Mouse (Mus musculus) intestine, embryonic 16.5 days (tissue): ENCODE data around the gene Sbk3. TPM values are rescaled to one million over a fixed set of nuclear protein-coding genes. Genes with fewer than 3 reads are reported as not detected.
A peak's percentile ranks its signal among the peaks of the same experiment; 100 is the strongest.

Experiments used
- ATAC-seq: fragments of 200-750 bp; cut with Nextera tagmentation; 2 replicates; pipeline ENCODE4 v1.8.0; 2017; ENCODE audit warnings: moderate TSS enrichment, moderate library complexity
- H3K27ac ChIP-seq: fragments of 300-500 bp; sonication (generic); 2 replicates; pipeline ENCODE4 v1.5.1; 2014; ENCODE audit warnings: mild to moderate bottlenecking, low read length
- H3K27me3 ChIP-seq: fragments of 300-500 bp; sonication (generic); replicated peaks from 2 replicates; pipeline ENCODE4 v1.6.1; 2014; ENCODE audit warnings: low read length, control low read depth, mixed read lengths; ENCODE audit not compliant: control insufficient read depth, insufficient read depth
- H3K36me3 ChIP-seq: fragments of 300-500 bp; sonication (generic); 2 replicates; pipeline ENCODE4 v1.6.1; 2014; ENCODE audit warnings: low read length, control low read depth; ENCODE audit not compliant: control insufficient read depth, insufficient read depth
- H3K4me1 ChIP-seq: fragments of 300-500 bp; sonication (generic); 2 replicates; pipeline ENCODE4 v1.6.1; 2014; ENCODE audit warnings: low read length, control low read depth, mixed read lengths; ENCODE audit not compliant: control insufficient read depth, insufficient read depth
- H3K4me2 ChIP-seq: fragments of 300-500 bp; sonication (generic); 2 replicates; pipeline ENCODE4 v1.6.1; 2014; ENCODE audit warnings: low read depth, low read length, control low read depth
- H3K4me3 ChIP-seq: fragments of 300-500 bp; sonication (generic); 2 replicates; pipeline ENCODE4 v1.5.1; 2014; ENCODE audit warnings: mild to moderate bottlenecking, low read length
- H3K9ac ChIP-seq: fragments of 300-500 bp; sonication (generic); 2 replicates; pipeline ENCODE4 v1.6.1; 2014; ENCODE audit warnings: low read depth, low read length
- H3K9me3 ChIP-seq: fragments of 300-500 bp; sonication (generic); 2 replicates; pipeline ENCODE4 v1.6.1; 2016; ENCODE audit warnings: low read length, control low read depth; ENCODE audit not compliant: control insufficient read depth
- WGBS: fragments of 180-500 bp; shearing (Covaris S2); extraction: QIAGEN DNeasy Blood & Tissue Kit; methylation state at CpG from one replicate; pipeline ENCODE4 v1.1.7; 2014; 5-methylcytosine and 5-hydroxymethylcytosine counted together
- polyA plus RNA-seq: library from polyadenylated mRNA; unstranded; fragments of >200 nt; fragmentation: Nextera tagmentation; extraction: Ambion mirVana; gene quantifications from 2 replicates; pipeline ENCODE4 v1.2.1, GENCODE M21; 2015

The Sbk3 gene
- polyA plus RNA-seq, 1 experiment from 2014 or later, result not detected

DNA sequence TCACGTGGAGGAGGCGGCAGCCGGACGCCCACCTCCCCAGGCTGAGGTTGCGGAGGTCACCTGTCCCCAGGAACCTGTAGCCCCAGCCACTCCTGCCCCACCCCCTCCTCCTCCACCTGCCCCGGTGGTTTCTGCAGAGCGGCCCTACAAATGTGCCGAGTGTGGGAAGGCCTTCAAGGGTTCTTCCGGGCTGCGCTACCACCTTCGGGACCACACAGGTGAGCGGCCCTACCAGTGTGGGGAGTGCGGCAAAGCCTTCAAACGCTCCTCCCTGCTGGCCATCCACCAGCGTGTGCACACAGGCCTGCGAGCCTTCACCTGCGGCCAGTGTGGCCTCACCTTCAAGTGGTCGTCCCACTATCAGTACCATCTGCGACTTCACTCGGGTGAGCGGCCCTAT is 51.0 kb downstream of the Sbk3 start:
- 91% methylated on average over 21 of the region's 21 CpGs for WGBS
- ATAC-seq, result no peak
- Histone ChIP-seq H3K4me3 (no peak overlapping the region), H3K9me3 (no peaks in the 10 kb centered on the region), H3K9ac (no peak overlapping the region), H3K4me2 (no peak overlapping the region), H3K27me3 (no peaks in the 10 kb centered on the region), H3K36me3 (peaks cover 21% of the 10 kb centered on the region), H3K27ac (no peak overlapping the region), H3K4me1 (peaks cover 36% of the 10 kb centered on the region)

DNA sequence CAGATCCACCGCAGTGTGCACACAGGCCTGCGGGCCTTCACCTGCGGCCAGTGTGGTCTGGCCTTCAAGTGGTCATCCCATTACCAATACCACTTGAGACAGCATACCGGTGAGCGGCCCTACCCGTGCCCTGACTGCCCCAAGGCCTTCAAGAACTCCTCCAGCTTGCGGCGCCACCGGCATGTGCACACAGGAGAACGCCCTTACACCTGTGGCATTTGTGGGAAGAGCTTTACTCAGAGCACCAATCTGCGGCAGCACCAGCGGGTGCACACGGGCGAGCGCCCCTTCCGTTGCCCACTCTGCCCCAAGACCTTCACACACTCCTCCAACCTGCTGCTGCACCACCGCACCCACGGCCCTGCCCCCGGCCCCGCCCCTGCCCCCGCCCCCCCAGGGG is 51.9 kb downstream of the Sbk3 start:
- no peak overlapping the region for H3K4me3 ChIP-seq
- no peak for ATAC-seq
- no peak overlapping the region for H3K4me2 ChIP-seq

DNA sequence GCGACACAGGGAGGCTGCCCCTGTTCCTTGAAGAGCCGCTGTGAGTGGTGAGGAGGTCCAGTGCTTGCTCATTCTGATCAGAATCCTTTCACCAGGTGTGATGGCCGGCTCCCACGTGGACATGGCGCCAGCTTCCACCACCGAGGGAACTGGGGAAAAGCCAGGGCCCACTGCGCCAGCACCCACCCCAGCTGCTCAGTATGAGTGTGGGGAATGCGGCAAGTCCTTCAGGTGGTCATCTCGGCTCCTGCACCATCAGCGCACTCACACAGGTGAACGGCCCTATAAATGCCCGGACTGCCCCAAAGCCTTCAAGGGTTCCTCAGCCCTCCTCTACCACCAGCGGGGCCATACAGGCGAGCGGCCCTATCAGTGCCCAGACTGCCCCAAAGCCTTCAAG is 52.3 kb downstream of the Sbk3 start:
- Histone ChIP-seq H3K9me3 (no peaks in the 10 kb centered on the region), H3K9ac (no peak overlapping the region), H3K4me3 (no peak overlapping the region), H3K4me1 (peaks cover 31% of the 10 kb centered on the region), H3K27ac (no peak overlapping the region), H3K36me3 (peaks cover 21% of the 10 kb centered on the region), H3K4me2 (no peak overlapping the region), H3K27me3 (no peaks in the 10 kb centered on the region)
- WGBS, result 94% methylated on average over 15 of the region's 15 CpGs
- ATAC-seq, result no peak

More for the DNA sequence above, 51.9 kb downstream of the Sbk3 start:
- H3K27me3 ChIP-seq, result no peaks in the 10 kb centered on the region
- H3K27ac ChIP-seq, result no peak overlapping the region
- H3K4me1 ChIP-seq, result peaks cover 35% of the 10 kb centered on the region
- H3K36me3 ChIP-seq, result peaks cover 21% of the 10 kb centered on the region
- no peaks in the 10 kb centered on the region for H3K9me3 ChIP-seq
- WGBS, result 84% methylated on average over 21 of the region's 21 CpGs
- H3K9ac ChIP-seq, result no peak overlapping the region

DNA sequence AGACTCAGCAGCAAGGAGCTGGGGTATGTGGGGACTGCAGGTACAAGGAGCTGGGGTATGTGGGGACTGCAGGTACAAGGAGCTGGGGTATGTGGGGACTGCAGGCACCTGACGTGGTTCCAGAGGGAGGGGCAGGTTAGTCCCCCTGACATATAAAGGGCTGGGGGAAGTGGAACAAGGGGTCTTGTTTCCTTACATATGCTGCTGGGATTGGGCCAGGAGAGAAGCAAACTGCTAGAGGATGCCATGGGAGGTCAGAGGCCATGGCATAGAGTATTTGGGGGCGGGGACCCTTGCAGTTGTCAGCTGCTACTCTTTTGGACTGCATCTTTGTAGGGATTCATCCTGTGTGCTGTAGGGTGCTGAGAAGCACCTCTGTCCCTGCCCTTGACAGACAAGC is 53.5 kb downstream of the Sbk3 start:
- Histone ChIP-seq H3K36me3 (peaks cover 21% of the 10 kb centered on the region), H3K27ac (no peak overlapping the region), H3K27me3 (no peaks in the 10 kb centered on the region), H3K4me1 (peaks cover 19% of the 10 kb centered on the region), H3K4me3 (no peak overlapping the region), H3K4me2 (no peak overlapping the region), H3K9me3 (no peaks in the 10 kb centered on the region), H3K9ac (no peak overlapping the region)
- 86% methylated on average over 2 of the region's 2 CpGs for WGBS
- ATAC-seq, result no peak

DNA sequence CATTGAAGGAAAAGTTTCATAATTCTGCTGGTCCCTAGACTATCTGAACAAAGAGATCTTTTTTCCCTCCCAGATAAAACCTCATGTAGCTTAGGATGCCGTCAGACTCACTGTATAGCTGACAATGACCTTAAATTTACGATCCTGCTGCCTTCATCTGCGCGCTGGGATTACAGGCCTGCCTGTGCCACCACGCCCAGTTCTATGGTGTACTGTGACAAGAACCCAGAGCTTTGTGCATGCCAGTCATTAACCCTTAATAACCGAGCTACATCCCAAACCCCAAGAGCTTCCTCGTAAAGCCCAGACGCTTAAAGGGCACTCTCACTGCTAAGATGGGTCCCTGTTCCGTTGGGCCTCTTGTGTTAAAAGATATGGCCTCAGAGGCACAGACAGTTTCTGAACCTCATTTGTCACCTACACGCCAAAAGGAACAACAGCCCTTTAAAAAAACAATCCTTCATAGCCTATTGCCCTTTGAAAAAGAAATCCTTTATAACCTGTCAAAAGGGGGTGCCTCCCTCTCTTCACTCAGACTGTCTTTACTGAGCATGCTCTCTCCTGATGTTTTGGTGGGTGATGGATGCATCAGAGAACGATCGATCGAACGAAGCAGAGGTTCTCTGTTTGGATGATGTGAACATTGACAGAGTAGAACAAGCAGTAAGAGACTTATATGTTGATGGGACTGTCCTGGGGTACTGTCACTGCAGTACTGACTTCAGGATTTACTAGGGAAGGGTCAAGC is 55.1 kb downstream of the Sbk3 start:
- Histone ChIP-seq H3K4me3 (peak overlapping the region; percentile 69), H3K4me2 (peak overlapping the region; percentile 87), H3K4me1 (peaks cover 18% of the 10 kb centered on the region), H3K9ac (peak overlapping the region; percentile 85), H3K27ac (peak overlapping the region; percentile 96), H3K27me3 (no peaks in the 10 kb centered on the region), H3K9me3 (no peaks in the 10 kb centered on the region), H3K36me3 (peaks cover 20% of the 10 kb centered on the region)
- WGBS, result 14% methylated on average over 14 of the region's 14 CpGs
- ATAC-seq, result peak; percentile 66

Other genes with a start within 250 kb of the Sbk3 start
- gene Tmem150b, start 245.9 kb downstream of the Sbk3 start, polyA plus RNA-seq, result 4.4 and 5.4 TPM in 2 replicates
- gene Kmt5c, start 231.1 kb downstream of the Sbk3 start, polyA plus RNA-seq, result 66.7 and 76.0 TPM in 2 replicates
- 38.1 and 50.6 TPM in 2 replicates for gene Cox6b2, start 218.1 kb downstream of the Sbk3 start, polyA plus RNA-seq
- gene Fam71e2, start 199.9 kb downstream of the Sbk3 start, polyA plus RNA-seq, result not detected in 2 replicates
- 0.09 TPM in 1 of 2 replicates, not detected in the other for gene Il11, start 188.3 kb downstream of the Sbk3 start, polyA plus RNA-seq
- 0.75 and 1.0 TPM in 2 replicates for gene Tmem190, start 188.2 kb downstream of the Sbk3 start, polyA plus RNA-seq
- gene Tmem238, start 181.5 kb downstream of the Sbk3 start, polyA plus RNA-seq, result 32.8 and 35.9 TPM in 2 replicates
- 320 and 345 TPM in 2 replicates for gene Rpl28, start 178.3 kb downstream of the Sbk3 start, polyA plus RNA-seq
- gene Ube2s, start 158.6 kb downstream of the Sbk3 start, polyA plus RNA-seq, result 238 and 256 TPM in 2 replicates
- gene Shisa7, start 126.5 kb downstream of the Sbk3 start, polyA plus RNA-seq, result 0.12 and 0.15 TPM in 2 replicates
- 17.8 and 22.9 TPM in 2 replicates for gene Isoc2b, start 100.9 kb downstream of the Sbk3 start, polyA plus RNA-seq
- 1.4 TPM in 2 replicates for gene Isoc2a, start 94.0 kb downstream of the Sbk3 start, polyA plus RNA-seq
- gene Gm36210, start 64.7 kb downstream of the Sbk3 start, polyA plus RNA-seq, result not detected in 2 replicates
- gene Zfp628, start 56.0 kb downstream of the Sbk3 start, polyA plus RNA-seq, result 2.7 TPM in 2 replicates
- gene Nat14, start 49.1 kb downstream of the Sbk3 start, polyA plus RNA-seq, result 3.1 and 3.6 TPM in 2 replicates
- gene Ssc5d, start 45.4 kb downstream of the Sbk3 start, polyA plus RNA-seq, result 3.6 and 3.7 TPM in 2 replicates
- gene Sbk2, start 6.8 kb downstream of the Sbk3 start, polyA plus RNA-seq, result 0.56 and 0.58 TPM in 2 replicates
- gene Zfp579, start 25.0 kb upstream of the Sbk3 start, polyA plus RNA-seq, result 20.3 and 21.7 TPM in 2 replicates
- gene Zfp524, start 43.2 kb upstream of the Sbk3 start, polyA plus RNA-seq, result 24.3 and 27.3 TPM in 2 replicates
- 25.4 and 27.1 TPM in 2 replicates for gene Fiz1, start 43.5 kb upstream of the Sbk3 start, polyA plus RNA-seq
- 3.6 and 4.7 TPM in 2 replicates for gene Gm44973, start 44.3 kb upstream of the Sbk3 start, polyA plus RNA-seq
- 3.5 and 4.0 TPM in 2 replicates for gene Zfp865, start 49.2 kb upstream of the Sbk3 start, polyA plus RNA-seq
- gene Ccdc106, start 49.4 kb upstream of the Sbk3 start, polyA plus RNA-seq, result 10.1 and 13.7 TPM in 2 replicates
- gene 4632433K11Rik, start 63.0 kb upstream of the Sbk3 start, polyA plus RNA-seq, result not detected in 2 replicates
- 7.9 and 8.0 TPM in 2 replicates for gene Zfp784, start 67.3 kb upstream of the Sbk3 start, polyA plus RNA-seq
- gene Zfp580, start 80.4 kb upstream of the Sbk3 start, polyA plus RNA-seq, result 18.2 and 20.2 TPM in 2 replicates
- gene U2af2, start 91.0 kb upstream of the Sbk3 start, polyA plus RNA-seq, result 107 and 112 TPM in 2 replicates
- gene Epn1, start 109.1 kb upstream of the Sbk3 start, polyA plus RNA-seq, result 75.0 and 87.4 TPM in 2 replicates
- not detected in 2 replicates for gene Rfpl4, start 145.8 kb upstream of the Sbk3 start, polyA plus RNA-seq
- gene Rasl2-9, start 154.8 kb upstream of the Sbk3 start, polyA plus RNA-seq, result 0.67 and 0.80 TPM in 2 replicates
- not detected in 2 replicates for gene Vmn1r55, start 178.5 kb upstream of the Sbk3 start, polyA plus RNA-seq
- not detected in 2 replicates for gene Vmn1r56, start 225.6 kb upstream of the Sbk3 start, polyA plus RNA-seq
- gene Vmn1r57, start 247.3 kb upstream of the Sbk3 start, polyA plus RNA-seq, result not detected in 2 replicates